Comparison of ENCODE assay signal across 18 mouse cellular contexts in the genomic region with DNA sequence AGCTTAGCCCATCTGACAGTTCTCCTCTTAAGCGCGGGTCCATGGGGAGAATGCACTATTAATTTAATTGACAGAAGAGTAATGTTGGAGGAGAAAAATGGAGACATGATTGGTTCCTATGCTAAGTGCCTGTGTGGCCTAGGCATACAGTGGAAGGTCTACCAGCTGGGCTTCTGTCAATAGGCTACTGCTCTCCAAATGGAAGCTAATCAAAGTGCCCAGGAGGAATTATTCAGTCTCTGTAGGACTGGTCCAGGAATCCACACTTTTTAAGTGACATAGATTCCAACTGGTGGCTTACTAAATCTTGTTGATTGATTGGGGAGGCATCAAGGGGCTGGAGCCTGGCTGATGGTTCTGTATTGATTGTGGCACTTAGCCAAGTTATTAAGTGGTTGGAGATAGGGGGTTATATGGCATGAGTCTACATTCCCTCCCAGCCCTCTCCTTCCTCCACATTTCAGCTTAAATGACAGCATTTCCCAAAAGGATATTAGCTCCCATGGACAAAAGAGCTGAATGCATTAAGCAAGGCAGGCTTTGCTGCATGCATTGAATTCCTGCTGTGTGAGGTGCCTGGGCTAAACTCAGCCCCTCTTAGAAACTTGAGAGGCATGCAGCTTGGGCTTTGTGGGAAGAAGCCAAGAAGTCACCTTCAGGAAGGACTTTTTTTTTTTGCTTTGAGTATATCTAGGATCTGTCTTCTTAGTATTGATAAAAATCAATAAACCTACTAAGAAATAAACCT.
DNase-seq lines count a peak whose midpoint lies in the region; ATAC-seq lines count a peak whose summit lies in the region.
"Had no signal": no experiment of that assay in that cellular context is flagged by ENCODE, and none has a peak within 500 bp of the region (broad histone marks: within the 10 kb centered on the region; RNA-seq: fewer than 3 reads in every experiment).

No protein-coding gene starts in this region.

- no peaks in the 10 kb centered on the region for H3K27me3 ChIP-seq in heart, embryonic 10.5 days (ENCODE audit: insufficient read depth, poor library complexity, severe bottlenecking)
- H3K27me3 ChIP-seq in neural tube, embryonic 11.5 days (ENCODE audit: control insufficient read depth, insufficient read depth, low read length), result no peaks in the 10 kb centered on the region
- H3K27me3 ChIP-seq in embryonic facial prominence, embryonic 12.5 days, result no peaks in the 10 kb centered on the region
- H3K27me3 ChIP-seq in neural tube, embryonic 13.5 days, result no peaks in the 10 kb centered on the region
- H3K27me3 ChIP-seq: limb, embryonic 15.5 days; liver, embryonic 15.5 days had no signal

- intact Hi-C loops in heart, postnatal 25 days (cut with DNase I), result no loop called here

- no peak overlapping the region for H3K9ac ChIP-seq in neural tube, embryonic 11.5 days (ENCODE audit: low read length)
- no peak overlapping the region for H3K9ac ChIP-seq in embryonic facial prominence, embryonic 12.5 days
- H3K9ac ChIP-seq in neural tube, embryonic 13.5 days, result no peak overlapping the region
- H3K9ac ChIP-seq: limb, embryonic 15.5 days; liver, embryonic 15.5 days had no signal

- H3K4me3 ChIP-seq in heart, embryonic 10.5 days, result no peak overlapping the region
- H3K4me3 ChIP-seq in neural tube, embryonic 11.5 days (ENCODE audit: low read depth, low read length), result no peak overlapping the region
- no peak overlapping the region for H3K4me3 ChIP-seq in embryonic facial prominence, embryonic 12.5 days
- no peak overlapping the region for H3K4me3 ChIP-seq in neural tube, embryonic 13.5 days
- H3K4me3 ChIP-seq: layer of hippocampus, adult 2 months; limb, embryonic 15.5 days; liver, embryonic 15.5 days had no signal

- no peaks in the 10 kb centered on the region; the same call in 1 of the 2 replicates for H3K4me1 ChIP-seq in heart, embryonic 10.5 days
- no peaks in the 10 kb centered on the region for H3K4me1 ChIP-seq in neural tube, embryonic 11.5 days (ENCODE audit: control insufficient read depth, insufficient read depth, low read length)
- no peaks in the 10 kb centered on the region for H3K4me1 ChIP-seq in embryonic facial prominence, embryonic 12.5 days
- H3K4me1 ChIP-seq in neural tube, embryonic 13.5 days (replicated peaks), result no peaks in the 10 kb centered on the region
- H3K4me1 ChIP-seq: limb, embryonic 15.5 days; liver, embryonic 15.5 days had no signal

- DNase-seq in heart, embryonic 10.5 days (ENCODE audit: low spot score), result no peak
- no peak for DNase-seq in heart, postnatal 25 days (ENCODE audit: low spot score)
- DNase-seq in neural tube, embryonic 11.5 days (ENCODE audit: low spot score), result peak; percentile 40
- no peak for DNase-seq in neural tube, embryonic 10.5 days (ENCODE audit: extremely low spot score, low spot score)
- no peak for DNase-seq in cerebellum, adult 9-11 months
- DNase-seq: cerebellum, adult 8-10 months; kidney, adult 11 months; layer of hippocampus, postnatal 36 days; right cerebral cortex, postnatal 14 days; spleen, adult 18-20 months; thymus, postnatal 25 days had no signal

- H3K36me3 ChIP-seq in heart, embryonic 10.5 days, result no peaks in the 10 kb centered on the region
- no peaks in the 10 kb centered on the region for H3K36me3 ChIP-seq in neural tube, embryonic 11.5 days (ENCODE audit: control insufficient read depth, insufficient read depth, low read length)
- no peaks in the 10 kb centered on the region for H3K36me3 ChIP-seq in embryonic facial prominence, embryonic 12.5 days
- H3K36me3 ChIP-seq in neural tube, embryonic 13.5 days, result no peaks in the 10 kb centered on the region
- H3K36me3 ChIP-seq: limb, embryonic 15.5 days; liver, embryonic 15.5 days had no signal

- ATAC-seq in neural tube, embryonic 11.5 days (ENCODE audit: insufficient read depth, low FRiP score, low TSS enrichment), result no peak
- ATAC-seq in embryonic facial prominence, embryonic 12.5 days (ENCODE audit: insufficient number of reproducible peaks, insufficient read depth, low FRiP score, low TSS enrichment), result 0 out of 2 replicates have a peak, but pooled peaks have one; percentile 41
- peak; percentile 76 for ATAC-seq in neural tube, embryonic 13.5 days (ENCODE audit: low read depth)
- ATAC-seq: lung, postnatal 0 days had no signal

- H3K4me2 ChIP-seq in neural tube, embryonic 11.5 days (ENCODE audit: low read depth), result no peak overlapping the region
- no peak overlapping the region for H3K4me2 ChIP-seq in embryonic facial prominence, embryonic 12.5 days (replicated peaks)
- H3K4me2 ChIP-seq in neural tube, embryonic 13.5 days, result no peak overlapping the region
- H3K4me2 ChIP-seq: limb, embryonic 15.5 days; liver, embryonic 15.5 days had no signal

- no peaks in the 10 kb centered on the region for H3K9me3 ChIP-seq in heart, embryonic 10.5 days
- no peaks in the 10 kb centered on the region for H3K9me3 ChIP-seq in neural tube, embryonic 11.5 days (ENCODE audit: control insufficient read depth, low read length)
- no peaks in the 10 kb centered on the region for H3K9me3 ChIP-seq in embryonic facial prominence, embryonic 12.5 days
- H3K9me3 ChIP-seq in neural tube, embryonic 13.5 days, result no peaks in the 10 kb centered on the region
- H3K9me3 ChIP-seq: limb, embryonic 15.5 days; liver, embryonic 15.5 days had no signal

- 0 out of 2 replicates have a peak overlapping the region, but pooled peaks have one; percentile 12 for H3K27ac ChIP-seq in heart, embryonic 10.5 days
- no peak overlapping the region for H3K27ac ChIP-seq in neural tube, embryonic 11.5 days (ENCODE audit: low read depth, low read length)
- H3K27ac ChIP-seq in embryonic facial prominence, embryonic 12.5 days, result no peak overlapping the region
- no peak overlapping the region for H3K27ac ChIP-seq in neural tube, embryonic 13.5 days (replicated peaks)
- H3K27ac ChIP-seq: kidney, postnatal 0 days; layer of hippocampus, adult 2 months; limb, embryonic 15.5 days; liver, embryonic 15.5 days had no signal

- WGBS in heart, embryonic 10.5 days, result 81% methylated on average over 2 of the region's 2 CpGs
- 75% methylated on average over 2 of the region's 2 CpGs for WGBS in neural tube, embryonic 11.5 days
- 89% methylated on average over 2 of the region's 2 CpGs for WGBS in embryonic facial prominence, embryonic 12.5 days
- WGBS in neural tube, embryonic 13.5 days, result 56% methylated on average over 2 of the region's 2 CpGs
